Mouse (Mus musculus) ovary, adult 18-20 months (tissue): Measurements from ENCODE around the gene Tbl1xr1.

ENCODE experiments used
- DNase-seq: peaks from one replicate; pipeline ENCODE4 v3.0.0; 2022; ENCODE audit warnings: low spot score, mixed read lengths

Tbl1xr1 gene

GRCm38 (mm10) chr3:22142846-22143641, 66.6 kb downstream of the Tbl1xr1 start:
- DNase-seq: no peak

- no peak for DNase-seq
These were observed 67.8 kb downstream of the Tbl1xr1 start for GRCm38 (mm10) chr3:22144255-22144654.

GRCm38 (mm10) chr3:22147433-22147927, 71.0 kb downstream of the Tbl1xr1 start:
- no peak for DNase-seq

GRCm38 (mm10) chr3:22148306-22148932, 72.0 kb downstream of the Tbl1xr1 start:
- no peak for DNase-seq

GRCm38 (mm10) chr3:22150872-22151530, 74.5 kb downstream of the Tbl1xr1 start:
- no peak for DNase-seq

GRCm38 (mm10) chr3:22152773-22153172, 76.3 kb downstream of the Tbl1xr1 start:
- no peak for DNase-seq

GRCm38 (mm10) chr3:22154522-22154921, 78.1 kb downstream of the Tbl1xr1 start:
- DNase-seq: no peak

- no peak for DNase-seq
These were observed 79.9 kb downstream of the Tbl1xr1 start for GRCm38 (mm10) chr3:22156397-22156796.

- no peak for DNase-seq
These were observed 86.5 kb downstream of the Tbl1xr1 start for GRCm38 (mm10) chr3:22162948-22163347.

GRCm38 (mm10) chr3:22167856-22168255, 91.4 kb downstream of the Tbl1xr1 start:
- DNase-seq: no peak

GRCm38 (mm10) chr3:22168432-22168831, 92.0 kb downstream of the Tbl1xr1 start:
- no peak for DNase-seq

- DNase-seq: no peak
These were observed 95.1 kb downstream of the Tbl1xr1 start for GRCm38 (mm10) chr3:22171526-22171925.

- DNase-seq: no peak
These were observed 96.0 kb downstream of the Tbl1xr1 start for GRCm38 (mm10) chr3:22172410-22172809.

- no peak for DNase-seq
These were observed 96.7 kb downstream of the Tbl1xr1 start for GRCm38 (mm10) chr3:22173171-22173570.

GRCm38 (mm10) chr3:22174232-22174631, 97.8 kb downstream of the Tbl1xr1 start:
- no peak for DNase-seq

GRCm38 (mm10) chr3:22180076-22180475, 103.6 kb downstream of the Tbl1xr1 start:
- DNase-seq: no peak

- no peak for DNase-seq
These were observed 104.6 kb downstream of the Tbl1xr1 start for GRCm38 (mm10) chr3:22181026-22181425.

GRCm38 (mm10) chr3:22185265-22185664, 108.8 kb downstream of the Tbl1xr1 start:
- DNase-seq: no peak

GRCm38 (mm10) chr3:22190498-22190897, 114.0 kb downstream of the Tbl1xr1 start:
- DNase-seq: no peak

- DNase-seq: no peak
These were observed 116.5 kb downstream of the Tbl1xr1 start for GRCm38 (mm10) chr3:22192931-22193330.

GRCm38 (mm10) chr3:22194185-22194856, 117.9 kb downstream of the Tbl1xr1 start:
- no peak for DNase-seq

- DNase-seq: no peak
These were observed 122.3 kb downstream of the Tbl1xr1 start for GRCm38 (mm10) chr3:22198802-22199201.
